Mouse (Mus musculus) small intestine, adult 2 months (tissue): Measurements from ENCODE around the gene Snd1.

Source experiments
- CTCF ChIP-seq: fragments of 200-500 bp; IDR thresholded peaks from 2 replicates; pipeline ENCODE4 v1.5.1; 2012; ENCODE audit warnings: low read depth, mild to moderate bottlenecking, control low read depth, inconsistent platforms, low read length, moderate library complexity, mixed read lengths; ENCODE audit not compliant: insufficient replicate concordance, insufficient read length; ENCODE audit errors: extremely low read depth
- POLR2A ChIP-seq: fragments of 200-500 bp; IDR thresholded peaks from 2 replicates; pipeline ENCODE4 v1.6.1; 2012; ENCODE audit warnings: low read depth, mild to moderate bottlenecking, control low read depth, inconsistent platforms, low read length, moderate library complexity

DNA sequence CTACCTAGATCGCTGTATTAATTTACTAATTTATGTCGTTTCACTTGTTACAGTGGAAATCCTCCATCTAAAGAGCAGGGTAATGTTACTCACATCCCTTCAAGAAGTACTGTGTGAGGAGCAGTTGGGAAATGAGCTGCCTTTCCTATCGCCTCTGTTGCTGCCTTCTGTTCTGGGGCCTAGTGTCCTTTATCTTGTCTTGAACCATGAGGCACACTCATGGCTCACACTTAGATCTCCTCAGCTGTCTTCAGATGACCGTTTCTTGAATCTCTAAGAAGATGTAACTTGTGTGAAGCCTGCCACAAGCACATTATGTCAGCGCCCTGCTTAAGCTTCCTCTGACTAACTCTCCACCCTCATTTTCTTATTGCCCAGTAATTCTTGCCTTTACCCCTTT lies 147.0 kb downstream of the Snd1 start:
- TF ChIP-seq POLR2A: no peak
- TF ChIP-seq CTCF: no peak
